Mouse (Mus musculus) lung, adult 18-20 months (tissue): ENCODE data around the gene Otp.

Experiments used
- DNase-seq, 2 experiments: peaks; one replicate each; pipeline ENCODE4 v3.0.0; 2022; ENCODE audit warnings: mixed read lengths in 2 of 2

The Otp gene

DNA sequence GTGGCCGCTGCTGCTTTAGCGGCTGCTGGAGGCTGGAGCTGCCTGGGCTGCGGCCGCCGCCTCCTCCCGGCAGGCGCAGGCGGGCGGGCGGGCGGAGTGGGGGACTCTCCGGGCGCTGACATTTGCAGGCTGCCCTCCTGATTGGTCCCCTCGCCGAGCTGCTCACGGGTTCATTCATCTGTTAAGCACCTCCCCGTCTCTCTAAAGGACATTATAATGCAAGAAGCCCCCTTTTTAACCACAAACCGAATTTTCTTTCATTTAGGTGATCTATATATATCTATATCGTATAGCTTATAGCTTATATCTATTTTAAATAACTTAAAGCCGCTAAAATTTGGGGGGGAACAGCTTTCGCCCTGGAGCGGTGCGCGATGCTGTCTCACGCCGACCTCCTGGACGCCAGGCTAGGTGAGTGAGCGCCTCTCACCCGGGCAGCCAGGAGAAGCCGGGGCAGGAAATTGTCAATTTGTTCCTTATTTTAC lies at the start of gene Otp:
Gene Otp (plus strand): TSS at position 207 of the 485 bp plus-strand sequence.
- no peak for DNase-seq

- DNase-seq: no peak
These were observed 49.0 kb upstream of the Otp start for GRCm38 (mm10) chr13:94826389-94826788.

DNA sequence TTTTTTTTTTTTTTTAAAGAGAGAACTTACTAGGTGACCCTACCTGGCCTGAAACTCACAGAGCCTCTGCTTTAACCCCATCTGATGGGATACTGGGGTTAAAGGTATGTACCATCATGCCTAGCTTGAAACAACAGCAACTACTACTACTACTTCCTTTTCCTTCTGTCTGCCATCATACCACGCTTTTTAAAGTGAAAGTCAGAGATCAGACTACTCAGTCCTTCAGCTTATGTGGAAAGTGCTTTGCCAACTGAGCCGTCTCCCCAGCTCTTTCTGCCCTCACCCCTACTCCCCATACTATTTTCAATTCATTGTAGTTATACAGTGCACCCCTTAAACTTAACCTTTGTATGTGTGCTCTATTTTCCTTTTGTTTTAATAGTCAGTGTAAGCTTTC lies 48.4 kb upstream of the Otp start:
- no peak for DNase-seq

DNA sequence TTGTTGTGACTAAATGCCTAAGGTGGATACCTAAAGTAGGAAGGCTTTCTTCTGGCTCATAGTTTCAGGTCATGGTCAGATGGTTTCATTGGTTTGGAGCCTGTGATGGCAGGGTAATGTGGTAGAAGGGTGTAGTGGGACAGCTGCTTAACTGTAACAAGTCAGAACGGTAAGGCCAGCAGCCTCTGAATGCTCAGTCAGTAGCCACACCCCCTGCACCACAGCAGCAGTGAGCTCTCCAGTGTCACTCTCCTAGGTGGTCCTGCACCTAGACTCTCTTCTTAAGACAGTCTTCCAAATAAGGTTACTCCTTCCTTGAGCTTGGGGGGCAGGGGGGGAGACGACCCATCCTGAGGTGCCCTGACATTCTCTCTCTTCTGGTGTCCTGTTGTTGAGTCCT lies 47.6 kb upstream of the Otp start:
- DNase-seq: no peak

- DNase-seq: no peak
These were observed 37.2 kb upstream of the Otp start for GRCm38 (mm10) chr13:94838047-94838720.

GRCm38 (mm10) chr13:94838756-94839337 lies 36.6 kb upstream of the Otp start:
- no peak for DNase-seq

- no peak for DNase-seq
These were observed 32.2 kb upstream of the Otp start for GRCm38 (mm10) chr13:94843236-94843635.

DNA sequence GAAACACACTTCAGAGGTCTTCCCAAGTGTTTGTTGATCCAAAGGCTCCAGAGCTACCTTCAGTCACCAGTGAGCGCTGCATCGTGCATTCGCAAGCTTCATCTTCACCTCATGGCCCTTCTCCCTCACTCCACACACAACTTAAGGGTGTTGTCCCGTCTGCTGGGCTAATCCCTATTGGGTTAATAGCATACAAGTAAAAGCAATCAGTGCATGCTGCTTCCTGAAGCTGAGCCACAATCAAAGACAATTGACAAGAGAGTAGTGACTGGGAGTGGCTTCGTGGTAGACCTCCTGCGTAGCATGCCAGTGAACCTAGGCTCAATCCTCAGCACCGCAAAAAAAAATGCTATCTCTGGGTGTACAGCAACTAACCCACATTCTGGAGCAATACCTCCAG lies 27.5 kb upstream of the Otp start:
- no peak for DNase-seq

GRCm38 (mm10) chr13:94849351-94849750 lies 26.1 kb upstream of the Otp start:
- peak in 1 of 2 experiments; percentile 12 for DNase-seq

GRCm38 (mm10) chr13:94858016-94858575 lies 17.3 kb upstream of the Otp start:
- DNase-seq: no peak

GRCm38 (mm10) chr13:94859256-94859655 lies 16.1 kb upstream of the Otp start:
- no peak for DNase-seq

GRCm38 (mm10) chr13:94862491-94863230 lies 12.7 kb upstream of the Otp start:
- no peak for DNase-seq

DNA sequence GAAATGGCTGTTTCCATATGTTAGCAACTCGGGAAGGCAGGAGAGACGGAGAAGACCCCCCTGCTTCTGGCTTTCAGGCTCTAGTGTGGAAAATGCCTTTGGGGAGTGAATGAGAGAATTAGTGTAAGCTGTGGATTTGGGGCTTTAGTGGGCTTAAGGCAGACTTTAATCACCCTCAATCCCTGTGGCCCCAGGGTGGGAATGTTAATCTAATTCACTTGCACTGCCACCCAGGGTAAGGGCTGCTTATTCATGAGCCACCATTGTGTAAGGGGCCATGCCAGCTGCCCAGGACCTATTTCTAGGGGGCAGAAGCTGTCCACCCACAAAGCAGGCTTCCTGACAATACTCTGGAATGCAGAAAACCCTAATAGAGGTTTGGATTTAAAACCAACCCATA lies 8.5 kb upstream of the Otp start:
- DNase-seq: no peak

- no peak for DNase-seq
These were observed 7.6 kb upstream of the Otp start for GRCm38 (mm10) chr13:94867772-94868171.

- DNase-seq: peak in 1 of 2 experiments; percentile 15
These were observed 6.9 kb upstream of the Otp start for GRCm38 (mm10) chr13:94868478-94868950.

DNA sequence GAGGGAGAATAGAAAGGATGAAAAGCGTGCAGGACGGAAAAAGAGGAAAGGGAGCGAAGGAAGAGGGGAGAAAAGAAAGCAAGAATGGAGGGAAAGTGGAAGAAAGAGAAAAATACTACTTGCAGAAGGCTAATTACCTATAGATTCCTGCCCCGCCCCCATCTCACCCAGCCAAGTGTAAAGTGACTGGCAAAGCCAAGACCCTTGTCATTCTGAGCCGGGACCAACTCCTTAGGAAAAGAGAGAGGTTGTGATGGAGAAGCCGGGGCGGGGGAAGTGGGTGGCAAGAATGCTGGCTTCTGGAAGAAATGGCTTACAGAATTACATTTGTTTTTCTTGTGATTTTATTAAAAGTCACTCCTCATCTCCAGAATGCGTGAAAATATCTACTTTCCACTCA lies 5.9 kb upstream of the Otp start:
- no peak for DNase-seq

GRCm38 (mm10) chr13:94870071-94870460 lies 5.3 kb upstream of the Otp start:
- DNase-seq: no peak

GRCm38 (mm10) chr13:94870461-94871186 lies 4.8 kb upstream of the Otp start:
- DNase-seq: no peak

DNA sequence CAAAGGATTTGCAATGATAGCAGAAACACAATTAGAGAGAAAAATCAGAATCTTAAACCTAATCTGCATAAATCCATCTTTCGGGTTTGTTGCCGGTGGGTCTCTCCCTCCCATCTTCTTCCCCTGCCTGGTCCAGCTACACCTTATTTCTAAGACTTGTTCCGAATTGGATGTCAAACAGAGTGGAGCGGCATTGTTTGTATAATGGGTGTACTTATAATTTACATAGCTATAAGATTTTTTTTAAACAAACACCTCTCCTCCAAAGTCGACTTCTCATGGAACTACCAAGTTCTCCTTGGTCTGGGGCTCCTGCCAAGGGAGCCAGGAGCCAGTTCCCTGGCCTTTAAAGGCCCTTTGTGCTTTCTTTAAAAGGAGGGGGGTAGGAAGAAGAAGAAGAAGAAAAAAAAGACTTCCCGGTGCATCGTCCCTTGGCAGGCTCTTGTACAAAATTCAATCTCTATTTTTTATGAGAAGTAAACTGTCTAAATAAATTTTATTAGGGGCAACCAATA lies 3.5 kb upstream of the Otp start:
- DNase-seq: no peak

DNA sequence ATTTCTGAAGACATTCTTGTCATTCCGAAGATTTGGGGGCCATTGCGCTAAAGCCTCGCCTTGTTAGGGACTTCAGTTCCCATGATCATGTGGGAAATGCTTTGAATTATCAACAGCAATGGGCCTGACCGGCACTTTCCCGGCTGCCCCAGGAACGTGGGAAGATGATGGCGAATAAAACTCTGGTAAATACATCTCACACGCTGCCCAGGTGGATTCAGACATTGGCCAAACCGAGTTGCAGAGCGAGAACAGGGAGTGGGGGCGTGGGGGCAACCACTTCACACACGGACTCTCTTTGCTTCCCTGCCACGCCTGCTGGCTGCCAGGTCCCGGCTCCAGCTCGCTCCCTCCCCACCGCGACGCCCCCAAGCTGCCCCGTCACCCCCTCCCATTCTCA lies 3.0 kb upstream of the Otp start:
- DNase-seq: no peak

DNA sequence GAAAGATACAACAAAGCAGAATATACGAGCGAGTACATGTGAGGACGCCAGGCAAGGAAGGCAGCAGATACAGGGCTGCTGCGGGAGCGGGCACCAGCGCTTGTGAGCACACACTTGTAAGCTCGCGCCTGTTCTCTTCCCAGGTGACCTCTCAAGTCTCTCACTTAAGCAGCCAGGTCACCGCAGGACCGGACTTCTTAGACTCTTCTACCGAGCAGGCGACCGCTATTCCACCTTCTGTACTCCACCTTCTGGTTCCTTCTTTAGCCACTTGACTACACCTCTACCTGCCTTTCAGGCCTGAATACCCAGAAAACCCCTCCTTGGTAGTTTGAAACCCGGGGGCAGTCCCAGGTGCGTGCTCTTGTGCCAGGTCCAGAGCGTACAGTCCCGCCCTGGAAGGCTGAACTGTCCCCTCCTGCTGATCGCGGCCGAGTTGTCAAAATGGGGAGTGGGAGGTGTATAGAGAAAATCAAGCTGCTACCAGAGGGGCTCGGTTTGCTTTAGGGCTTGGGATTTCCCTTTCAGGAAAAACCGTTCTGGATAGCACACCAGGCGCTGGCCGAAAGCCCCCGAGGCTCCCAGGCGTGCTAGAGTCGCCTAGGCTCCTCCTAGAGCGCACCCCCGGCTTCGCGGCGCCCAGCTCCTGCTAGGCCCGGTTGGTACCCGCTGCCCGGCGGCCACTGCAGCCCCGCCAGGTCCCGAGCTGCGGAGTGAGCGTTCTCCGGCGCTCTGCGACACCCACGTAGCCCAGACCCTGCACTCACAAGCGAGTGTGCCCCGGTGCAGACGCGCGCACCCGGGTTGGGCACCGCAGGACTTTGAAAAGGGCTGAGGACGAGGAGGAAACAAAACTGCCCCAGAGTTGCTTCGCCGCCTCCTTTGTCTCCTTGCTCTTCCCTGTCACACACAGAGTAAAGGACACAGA lies 2.0 kb upstream of the Otp start:
- DNase-seq: no peak
